Mouse (Mus musculus): ENCODE measurements around the gene Gsdma3.

GRCm38 (mm10) chr11:98625611-98626410 lies at the start of gene Gsdma3, which contains the start of gene Gm12355:
- no peak for TF ChIP-seq GATA1 (IDR thresholded peaks at IDR 0.05; ENCODE audit: borderline replicate concordance, low read length)
- no peak for TF ChIP-seq FLI1 (IDR thresholded peaks at IDR 0.05; ENCODE audit: low read length)

Measured in megakaryocyte, embryonic 14.5 days (primary cell).